Mouse (Mus musculus) megakaryocyte, adult 5-6 weeks (primary cell): ENCODE data around the gene Sema3e. TPM values are rescaled to one million over a fixed set of nuclear protein-coding genes. Genes with fewer than 3 reads are reported as not detected.

ENCODE experiments used
- ATAC-seq: 2 replicates; pipeline ENCODE4 v1.8.0; 2016; ENCODE audit warnings: mild to moderate bottlenecking, inconsistent platforms; ENCODE audit not compliant: poor library complexity, severe bottlenecking
- total RNA-seq, 2 experiments: library from RNA; stranded (forward) in 1 of 2; stranded (reverse) in 1 of 2; fragments of 153-499, 151-499 nt in 1 of 2; fragments of 221-1000, 200-1000 nt in 1 of 2; gene quantifications; 2 replicates each; pipeline versions ENCODE4 v1.2.3 to v1.2.4; 2015 to 2017

Gene Sema3e
- total RNA-seq (2015) = not detected in 2 replicates
- not detected in 2 replicates for total RNA-seq (2017)

GRCm38 (mm10) chr5:14025205-14026124 lies at the start of gene Sema3e:
Gene Sema3e (plus strand): TSS chr5:14025276.
- no peak for ATAC-seq

GRCm38 (mm10) chr5:13977576-13977975 lies 47.5 kb upstream of the Sema3e start:
- no peak for ATAC-seq

- no peak for ATAC-seq
Observed at GRCm38 (mm10) chr5:13979156-13979555, 45.9 kb upstream of the Sema3e start.

- no peak for ATAC-seq
Observed at GRCm38 (mm10) chr5:13982417-13983054, 42.5 kb upstream of the Sema3e start.

GRCm38 (mm10) chr5:13983608-13984007 lies 41.5 kb upstream of the Sema3e start:
- ATAC-seq = no peak

GRCm38 (mm10) chr5:13985669-13986068 lies 39.4 kb upstream of the Sema3e start:
- no peak for ATAC-seq

GRCm38 (mm10) chr5:13987123-13987522 lies 38.0 kb upstream of the Sema3e start:
- ATAC-seq = no peak

GRCm38 (mm10) chr5:13988023-13988422 lies 37.1 kb upstream of the Sema3e start:
- ATAC-seq = no peak

GRCm38 (mm10) chr5:13992734-13993396 lies 32.2 kb upstream of the Sema3e start:
- no peak for ATAC-seq

GRCm38 (mm10) chr5:14028341-14028740 lies 3.3 kb downstream of the Sema3e start:
- no peak for ATAC-seq

GRCm38 (mm10) chr5:14030796-14031195 lies 5.7 kb downstream of the Sema3e start:
- ATAC-seq = no peak

GRCm38 (mm10) chr5:14032056-14032455 lies 7.0 kb downstream of the Sema3e start:
- ATAC-seq = no peak

- no peak for ATAC-seq
Observed at GRCm38 (mm10) chr5:14033302-14033701, 8.2 kb downstream of the Sema3e start.

GRCm38 (mm10) chr5:14038813-14039496 lies 13.9 kb downstream of the Sema3e start:
- no peak for ATAC-seq

- no peak for ATAC-seq
Observed at GRCm38 (mm10) chr5:14040208-14040607, 15.1 kb downstream of the Sema3e start.

- no peak for ATAC-seq
Observed at GRCm38 (mm10) chr5:14043116-14043515, 18.0 kb downstream of the Sema3e start.

- ATAC-seq = no peak
Observed at GRCm38 (mm10) chr5:14043983-14044382, 18.9 kb downstream of the Sema3e start.

- no peak for ATAC-seq
Observed at GRCm38 (mm10) chr5:14048660-14049059, 23.6 kb downstream of the Sema3e start.

GRCm38 (mm10) chr5:14054472-14054871 lies 29.4 kb downstream of the Sema3e start:
- no peak for ATAC-seq

- no peak for ATAC-seq
Observed at GRCm38 (mm10) chr5:14059895-14060553, 34.9 kb downstream of the Sema3e start.
